Mouse (Mus musculus) G1E-ER4 (cell line): ENCODE results near the gene Ift122. TPM values are rescaled to one million over a fixed set of nuclear protein-coding genes. Genes with fewer than 3 reads are reported as not detected.

Source experiments
- GATA1 ChIP-seq: IDR thresholded peaks from one replicate; pipeline ENCODE4 v1.8.0; 2012; ENCODE audit warnings: low read length, inconsistent platforms
- polyA plus RNA-seq: library from polyadenylated mRNA; stranded (reverse); fragments of >175 nt; gene quantifications from 2 replicates; pipeline ENCODE4 v1.2.3, GENCODE M21; 2012

Ift122 gene
- polyA plus RNA-seq, 1 experiment = 0.25 TPM

- TF ChIP-seq GATA1 = no peak
Observed at GRCm38 (mm10) chr6:115973139-115973875, 120.0 kb downstream of the Ift122 start.

GRCm38 (mm10) chr6:115973881-115974662, 120.8 kb downstream of the Ift122 start:
- no peak for TF ChIP-seq GATA1

GRCm38 (mm10) chr6:115975606-115976005, 122.3 kb downstream of the Ift122 start:
- TF ChIP-seq GATA1 = no peak

Other genes starting within 250 kb of the Ift122 start
- gene Raf1, start 176.8 kb upstream of the Ift122 start, polyA plus RNA-seq = 18.4 and 25.0 TPM in 2 replicates
- 8.2 and 9.4 TPM in 2 replicates for gene Tmem40, start 91.1 kb upstream of the Ift122 start, polyA plus RNA-seq
- gene Cand2, start 78.9 kb upstream of the Ift122 start, polyA plus RNA-seq = 7.4 and 7.5 TPM in 2 replicates
- gene Rpl32, start 44.7 kb upstream of the Ift122 start, polyA plus RNA-seq = 344 and 365 TPM in 2 replicates
- gene Efcab12, start 15.1 kb upstream of the Ift122 start, polyA plus RNA-seq = not detected in 2 replicates
- gene Mbd4, start 99 bp upstream of the Ift122 start, polyA plus RNA-seq = 1.1 and 1.2 TPM in 2 replicates
- not detected in 2 replicates for gene Rho, start 78.3 kb downstream of the Ift122 start, polyA plus RNA-seq
- not detected in 2 replicates for gene H1foo, start 91.5 kb downstream of the Ift122 start, polyA plus RNA-seq
- gene Plxnd1, start 141.5 kb downstream of the Ift122 start, polyA plus RNA-seq = 6.2 and 7.0 TPM in 2 replicates